Mouse (Mus musculus) skeletal muscle tissue, postnatal 0 days (tissue): ENCODE measurements around the gene Rgs6. TPM values are rescaled to one million over a fixed set of nuclear protein-coding genes. Genes with fewer than 3 reads are reported as not detected.

ENCODE experiments used
- polyA plus RNA-seq: library from polyadenylated mRNA; unstranded; fragments of >200 nt; fragmentation: Nextera tagmentation; extraction: Ambion mirVana; gene quantifications from 2 replicates; pipeline ENCODE4 v1.2.1, GENCODE M21; 2015

Gene Rgs6
- 0.50 and 0.95 TPM in 2 replicates for polyA plus RNA-seq

DNA sequence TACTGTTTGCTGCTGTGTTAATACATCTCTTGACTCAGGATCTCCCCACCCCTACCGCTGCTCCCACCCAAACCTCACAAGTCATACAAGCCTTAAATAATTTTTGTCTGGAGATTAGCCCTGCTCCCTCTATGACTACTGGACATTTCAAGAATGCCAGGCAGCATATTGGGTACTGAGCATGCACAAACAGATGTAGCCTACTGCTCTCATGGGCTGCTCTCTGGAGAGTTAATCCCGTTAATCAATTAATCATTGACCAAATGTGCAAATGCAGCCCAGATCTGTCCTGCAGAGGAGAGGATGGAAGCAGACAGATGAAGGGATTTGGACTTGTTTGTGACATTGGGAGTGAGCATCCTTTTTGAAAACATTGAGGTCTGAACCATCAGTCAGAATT, at the start of gene Rgs6:
TSS of gene Rgs6 (plus strand) at position 276 of the 400 bp plus-strand sequence.

